Mouse (Mus musculus): ENCODE measurements around the gene B3gat3. TPM values are rescaled to one million over a fixed set of nuclear protein-coding genes. Genes with fewer than 3 reads are reported as not detected.

B3gat3 gene
- total and polyA plus RNA-seq, 2 experiments from 2014 or later: 89.3 to 99.6 TPM

DNA sequence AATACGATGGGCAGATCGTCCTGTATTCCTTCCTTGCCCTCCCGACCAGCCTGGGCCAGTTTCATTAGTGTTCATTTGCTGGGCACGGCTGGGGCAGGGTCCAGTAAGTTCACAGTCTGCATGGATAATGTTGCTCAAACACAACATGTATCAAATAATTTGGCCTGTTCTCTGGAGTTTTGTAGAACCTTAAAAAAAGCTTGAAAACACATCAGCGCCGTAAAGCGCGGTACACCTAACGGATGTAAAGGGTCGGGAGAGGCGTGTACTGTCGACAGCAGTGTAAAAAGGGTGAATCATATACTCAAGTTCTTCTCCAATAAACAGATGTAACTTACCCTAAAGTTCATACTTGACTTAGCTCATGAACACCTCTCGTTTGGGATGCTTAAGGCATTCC, 21.6 kb upstream of the B3gat3 start:
- TF ChIP-seq CTCF (IDR thresholded peaks at IDR 0.05; ENCODE audit: low read depth): no peak
- Histone ChIP-seq H3K9ac (peak overlapping the region; percentile 82), H3K4me1 (ENCODE audit: insufficient read depth) (peaks cover 11% of the 10 kb centered on the region), H3K4me3 (ENCODE audit: low read depth, low read length) (peak overlapping the region; percentile 78), H3K9me3 (ENCODE audit: low read length) (no peaks in the 10 kb centered on the region), H3K36me3 (ENCODE audit: insufficient read depth) (peaks cover 26% of the 10 kb centered on the region), H3K27ac (ENCODE audit: low read depth, low read length) (peak overlapping the region; percentile 86), H3K27me3 (ENCODE audit: insufficient read depth, low read length) (no peaks in the 10 kb centered on the region), H3K4me2 (ENCODE audit: low read depth) (peak overlapping the region; percentile 75)
- DNase-seq (peak; percentile 8), ATAC-seq (no peak)
- WGBS: 10% methylated on average over 13 of the region's 13 CpGs

GRCm38 (mm10) chr19:8899079-8899478, 21.1 kb upstream of the B3gat3 start:
- ATAC-seq (no peak), DNase-seq (no peak)
- WGBS: 52% methylated on average over 3 of the region's 3 CpGs
- TF ChIP-seq CTCF (IDR thresholded peaks at IDR 0.05; ENCODE audit: low read depth): no peak
- Histone ChIP-seq H3K4me1 (ENCODE audit: insufficient read depth) (peaks cover 11% of the 10 kb centered on the region), H3K27me3 (ENCODE audit: insufficient read depth, low read length) (no peaks in the 10 kb centered on the region), H3K36me3 (ENCODE audit: insufficient read depth) (peaks cover 30% of the 10 kb centered on the region), H3K27ac (ENCODE audit: low read depth, low read length) (no peak overlapping the region), H3K4me3 (ENCODE audit: low read depth, low read length) (peak overlapping the region; percentile 78), H3K4me2 (ENCODE audit: low read depth) (peak overlapping the region; percentile 75), H3K9ac (peak overlapping the region; percentile 82; the same call in 1 of the 2 replicates), H3K9me3 (ENCODE audit: low read length) (no peaks in the 10 kb centered on the region)

- WGBS: 94% methylated on average over 5 of the region's 5 CpGs
- H3K4me1 ChIP-seq (ENCODE audit: insufficient read depth): peaks cover 6% of the 10 kb centered on the region
- no peak overlapping the region for H3K4me3 ChIP-seq (ENCODE audit: low read depth, low read length)
- TF ChIP-seq CTCF (IDR thresholded peaks at IDR 0.05; ENCODE audit: low read depth): no peak
- H3K27ac ChIP-seq (ENCODE audit: low read depth, low read length): no peak overlapping the region
- DNase-seq (no peak), ATAC-seq (no peak)
- no peaks in the 10 kb centered on the region for H3K27me3 ChIP-seq (ENCODE audit: insufficient read depth, low read length)
- no peaks in the 10 kb centered on the region for H3K9me3 ChIP-seq (ENCODE audit: low read length)
- H3K9ac ChIP-seq: no peak overlapping the region
- H3K36me3 ChIP-seq (ENCODE audit: insufficient read depth): peaks cover 58% of the 10 kb centered on the region
- H3K4me2 ChIP-seq (ENCODE audit: low read depth): no peak overlapping the region
These were observed 16.8 kb upstream of the B3gat3 start for GRCm38 (mm10) chr19:8903412-8903811.

GRCm38 (mm10) chr19:8908531-8908930, 11.6 kb upstream of the B3gat3 start:
- H3K9ac ChIP-seq: no peak overlapping the region
- 91% methylated on average over 6 of the region's 6 CpGs for WGBS
- peaks cover 91% of the 10 kb centered on the region for H3K36me3 ChIP-seq (ENCODE audit: insufficient read depth)
- ATAC-seq (no peak), DNase-seq (no peak)
- no peaks in the 10 kb centered on the region for H3K4me1 ChIP-seq (ENCODE audit: insufficient read depth)
- H3K4me2 ChIP-seq (ENCODE audit: low read depth): no peak overlapping the region
- TF ChIP-seq CTCF (IDR thresholded peaks at IDR 0.05; ENCODE audit: low read depth): no peak
- no peaks in the 10 kb centered on the region for H3K9me3 ChIP-seq (ENCODE audit: low read length)
- no peak overlapping the region for H3K27ac ChIP-seq (ENCODE audit: low read depth, low read length)
- no peaks in the 10 kb centered on the region for H3K27me3 ChIP-seq (ENCODE audit: insufficient read depth, low read length)
- H3K4me3 ChIP-seq (ENCODE audit: low read depth, low read length): no peak overlapping the region

DNA sequence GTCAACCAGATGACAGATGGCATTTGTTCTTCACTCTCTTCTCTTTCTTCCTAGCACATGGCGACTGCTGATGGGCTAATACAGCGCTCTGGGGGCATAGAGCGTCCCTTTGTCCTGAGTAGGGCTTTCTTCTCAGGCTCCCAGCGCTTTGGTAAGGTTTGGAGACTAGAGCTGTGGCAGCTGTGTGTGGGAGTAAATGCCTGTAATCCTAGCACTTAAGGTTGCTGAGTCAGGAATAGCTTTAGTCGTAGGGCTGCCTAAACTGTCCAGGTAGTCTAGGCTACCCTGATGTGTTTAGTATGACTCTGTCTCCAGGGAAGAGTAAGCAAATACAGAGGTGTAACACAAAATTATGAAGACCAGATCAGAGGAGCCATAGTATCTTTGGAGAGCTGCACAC, 8.4 kb upstream of the B3gat3 start:
- DNase-seq: no peak
- Histone ChIP-seq H3K27me3 (ENCODE audit: insufficient read depth, low read length) (no peaks in the 10 kb centered on the region), H3K9ac (no peak overlapping the region), H3K4me1 (ENCODE audit: insufficient read depth) (no peaks in the 10 kb centered on the region), H3K36me3 (ENCODE audit: insufficient read depth) (peaks cover 94% of the 10 kb centered on the region), H3K4me3 (ENCODE audit: low read depth, low read length) (no peak overlapping the region), H3K27ac (ENCODE audit: low read depth, low read length) (no peak overlapping the region), H3K9me3 (ENCODE audit: low read length) (no peaks in the 10 kb centered on the region), H3K4me2 (ENCODE audit: low read depth) (no peak overlapping the region)
- no peak for TF ChIP-seq CTCF (IDR thresholded peaks at IDR 0.05; ENCODE audit: low read depth)
- ATAC-seq: no peak
- WGBS: 95% methylated on average over 5 of the region's 5 CpGs

DNA sequence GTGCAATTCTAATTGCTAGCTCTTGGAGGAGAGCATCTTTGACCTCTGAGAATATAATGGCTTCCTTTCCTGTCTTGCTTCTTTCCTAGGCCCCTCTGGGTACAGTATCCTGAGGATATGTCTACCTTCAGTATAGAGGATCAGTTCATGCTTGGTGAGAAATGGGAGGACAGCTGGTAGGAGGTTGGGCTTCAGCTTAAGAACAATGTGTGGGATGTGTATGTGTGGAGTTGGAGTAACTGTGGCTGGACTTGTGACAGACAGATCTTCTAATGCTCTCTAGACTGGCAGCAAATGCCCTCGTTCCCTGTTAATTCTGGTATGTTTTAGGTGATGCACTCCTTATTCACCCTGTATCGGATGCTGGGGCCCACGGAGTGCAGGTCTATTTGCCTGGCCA, 6.0 kb upstream of the B3gat3 start:
- WGBS: 96% methylated on average over 3 of the region's 3 CpGs
- Histone ChIP-seq H3K27ac (ENCODE audit: low read depth, low read length) (no peak overlapping the region), H3K9me3 (ENCODE audit: low read length) (no peaks in the 10 kb centered on the region), H3K36me3 (ENCODE audit: insufficient read depth) (peaks cover 70% of the 10 kb centered on the region), H3K4me2 (ENCODE audit: low read depth) (no peak overlapping the region), H3K27me3 (ENCODE audit: insufficient read depth, low read length) (no peaks in the 10 kb centered on the region), H3K4me3 (ENCODE audit: low read depth, low read length) (no peak overlapping the region), H3K9ac (no peak overlapping the region), H3K4me1 (ENCODE audit: insufficient read depth) (no peaks in the 10 kb centered on the region)
- DNase-seq: no peak
- ATAC-seq: no peak
- no peak for TF ChIP-seq CTCF (IDR thresholded peaks at IDR 0.05; ENCODE audit: low read depth)

GRCm38 (mm10) chr19:8919000-8919399, 1.2 kb upstream of the B3gat3 start:
- WGBS: 94% methylated on average over 3 of the region's 3 CpGs
- Histone ChIP-seq H3K4me1 (ENCODE audit: insufficient read depth) (peaks cover 14% of the 10 kb centered on the region), H3K9me3 (ENCODE audit: low read length) (no peaks in the 10 kb centered on the region), H3K27me3 (ENCODE audit: insufficient read depth, low read length) (no peaks in the 10 kb centered on the region), H3K4me2 (ENCODE audit: low read depth) (no peak overlapping the region), H3K4me3 (ENCODE audit: low read depth, low read length) (no peak overlapping the region), H3K9ac (no peak overlapping the region), H3K27ac (ENCODE audit: low read depth, low read length) (no peak overlapping the region), H3K36me3 (ENCODE audit: insufficient read depth) (peaks cover 24% of the 10 kb centered on the region)
- DNase-seq (no peak), ATAC-seq (no peak)
- TF ChIP-seq CTCF (IDR thresholded peaks at IDR 0.05; ENCODE audit: low read depth): no peak

DNA sequence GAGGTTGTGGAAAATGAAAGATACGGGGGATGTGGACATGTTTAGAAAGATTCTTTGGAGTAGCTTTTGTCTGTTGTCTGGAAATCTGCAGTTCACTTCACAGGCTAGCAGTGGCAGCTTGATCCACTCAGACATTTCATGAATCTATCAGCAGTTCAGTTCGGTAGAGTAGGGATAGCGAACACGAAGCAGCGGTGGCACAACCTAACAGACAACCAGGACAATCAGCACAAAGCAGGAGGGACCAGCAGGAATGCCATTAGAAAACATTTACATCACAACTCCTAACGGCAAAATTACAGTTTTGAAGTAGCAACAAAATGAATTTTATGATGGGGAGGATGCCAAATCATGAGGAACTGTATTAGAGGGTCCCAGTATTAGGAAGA, 496 bp upstream of the B3gat3 start:
- H3K36me3 ChIP-seq (ENCODE audit: insufficient read depth): peaks cover 18% of the 10 kb centered on the region
- H3K27me3 ChIP-seq (ENCODE audit: insufficient read depth, low read length): no peaks in the 10 kb centered on the region
- H3K9me3 ChIP-seq (ENCODE audit: low read length): no peaks in the 10 kb centered on the region
- peak overlapping the region; percentile 79 for H3K4me2 ChIP-seq (ENCODE audit: low read depth)
- WGBS: 70% methylated on average over 6 of the region's 6 CpGs
- no peak for DNase-seq
- TF ChIP-seq CTCF (IDR thresholded peaks at IDR 0.05; ENCODE audit: low read depth): no peak
- H3K4me1 ChIP-seq (ENCODE audit: insufficient read depth): peaks cover 14% of the 10 kb centered on the region
- peak overlapping the region; percentile 89 for H3K4me3 ChIP-seq (ENCODE audit: low read depth, low read length)
- no peak overlapping the region for H3K9ac ChIP-seq
- H3K27ac ChIP-seq (ENCODE audit: low read depth, low read length): peak overlapping the region; percentile 86
- ATAC-seq: no peak

Measured in forebrain, postnatal 0 days (tissue).